Mouse (Mus musculus) cerebellum, adult 2 months (tissue): ENCODE measurements at regions not wholly inside any gene's neighbourhood (a gene's known extent, or its start where the extent isn't known, plus 50 kb on each side); places are given as distances from the start of the nearest gene placed in this dataset.

Experiments used
- CTCF ChIP-seq: fragments of 200-500 bp; IDR thresholded peaks from 2 replicates; pipeline ENCODE4 v1.5.1; 2011; ENCODE audit warnings: low read depth, mild to moderate bottlenecking, control low read depth, low read length, moderate library complexity, borderline replicate concordance; ENCODE audit not compliant: insufficient read depth
- POLR2A ChIP-seq: fragments of 200-500 bp; IDR thresholded peaks from 2 replicates; pipeline ENCODE4 v1.6.1; 2011; ENCODE audit warnings: low read length, control low read depth, borderline replicate concordance; ENCODE audit not compliant: insufficient read depth

GRCm38 (mm10) chr15:5555381-5556066 lies 311.5 kb upstream of the Ptger4 start:
- no peak for TF ChIP-seq CTCF
- TF ChIP-seq POLR2A: no peak
